Mouse (Mus musculus) myocyte (in vitro differentiated cells): ENCODE data around the gene Igfals.

Source experiments
- MAX ChIP-seq: IDR thresholded peaks from one replicate; pipeline ENCODE4 v1.6.1; 2011; ENCODE audit warnings: low read depth, mild to moderate bottlenecking, control low read depth
- MYOD1 ChIP-seq, 3 experiments: IDR thresholded peaks; one replicate each; pipeline ENCODE4 v1.6.1; 2011; ENCODE audit warnings: control low read depth in 2 of 3, low read depth in 2 of 3, mild to moderate bottlenecking in 2 of 3, moderate library complexity in 1 of 3; ENCODE audit not compliant: insufficient read length in 2 of 3, control insufficient read depth in 1 of 3
- POLR2A ChIP-seq: IDR thresholded peaks from one replicate; pipeline ENCODE4 v1.6.1; 2011; ENCODE audit warnings: low read depth, mild to moderate bottlenecking, control low read depth, moderate library complexity; ENCODE audit not compliant: insufficient read length
- POLR2AphosphoS2 ChIP-seq: IDR thresholded peaks from one replicate; pipeline ENCODE4 v1.6.1; 2011; ENCODE audit warnings: low read depth, control low read depth; ENCODE audit not compliant: insufficient read length
- REST ChIP-seq: IDR thresholded peaks from one replicate; pipeline ENCODE4 v1.6.1; 2011; ENCODE audit warnings: mild to moderate bottlenecking, control low read depth, moderate library complexity; ENCODE audit not compliant: insufficient read depth, insufficient read length
- USF1 ChIP-seq: IDR thresholded peaks from one replicate; pipeline ENCODE4 v1.6.1; 2011; ENCODE audit warnings: low read depth, mild to moderate bottlenecking, control low read depth, moderate library complexity

DNA sequence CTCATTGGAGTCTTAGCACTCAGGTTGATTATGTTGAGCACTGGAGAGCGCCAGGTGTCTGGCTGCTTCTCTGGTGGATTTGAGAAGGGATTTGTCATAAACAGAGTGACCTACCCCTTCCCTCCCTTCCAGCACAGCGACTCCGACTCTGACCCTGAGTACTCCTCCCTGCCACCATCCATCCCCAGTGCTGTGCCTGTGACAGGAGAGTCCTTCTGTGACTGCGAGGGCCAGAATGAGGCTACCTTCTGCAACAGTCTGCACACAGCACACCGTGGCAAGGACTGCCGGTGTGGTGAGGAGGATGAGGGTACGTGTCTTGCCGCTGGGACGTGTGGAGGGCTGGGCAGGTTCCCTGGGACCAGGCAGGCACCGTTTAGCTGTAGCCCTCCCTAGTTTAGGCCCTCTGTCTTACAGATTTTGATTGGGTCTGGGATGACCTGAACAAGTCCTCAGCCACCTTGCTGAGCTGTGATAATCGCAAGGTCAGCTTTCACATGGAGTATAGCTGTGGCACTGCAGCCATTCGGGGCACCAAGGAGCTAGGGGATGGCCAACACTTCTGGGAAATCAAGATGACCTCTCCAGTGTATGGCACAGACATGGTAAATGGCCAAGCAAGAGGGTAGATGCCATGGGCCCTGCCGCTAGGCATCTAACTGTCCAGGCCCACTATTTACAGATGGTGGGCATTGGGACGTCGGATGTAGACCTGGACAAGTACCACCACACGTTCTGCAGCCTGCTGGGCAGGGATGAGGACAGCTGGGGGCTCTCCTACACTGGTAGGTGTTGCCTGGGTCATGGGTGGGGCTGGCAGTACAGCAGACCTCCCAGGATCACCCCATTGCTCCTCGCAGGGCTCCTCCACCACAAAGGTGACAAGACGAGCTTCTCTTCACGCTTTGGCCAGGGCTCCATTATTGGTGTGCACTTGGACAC, 24.6 kb downstream of the Igfals start:
- TF ChIP-seq POLR2AphosphoS2: peak; percentile 86
- no peak for TF ChIP-seq USF1
- TF ChIP-seq MAX: no peak
- TF ChIP-seq POLR2A: peak; percentile 34
- no peak for TF ChIP-seq MYOD1 (IDR thresholded peaks at IDR 0.05; ENCODE audit: control insufficient read depth in 1 of 3, insufficient read length in 2 of 3, low read depth in 2 of 3)
- no peak for TF ChIP-seq REST
